Mouse (Mus musculus) intestine, embryonic 15.5 days (tissue): Measurements from ENCODE around the gene Fmnl1. TPM values are rescaled to one million over a fixed set of nuclear protein-coding genes. Genes with fewer than 3 reads are reported as not detected.

Experiments used
- ATAC-seq: fragments of 200-750 bp; cut with Nextera tagmentation; 2 replicates; pipeline ENCODE4 v1.8.0; 2017; ENCODE audit warnings: moderate TSS enrichment, moderate library complexity
- H3K27ac ChIP-seq: fragments of 300-500 bp; sonication (generic); 2 replicates; pipeline ENCODE4 v1.5.1; 2015; ENCODE audit warnings: mild to moderate bottlenecking, inconsistent platforms
- H3K27me3 ChIP-seq: fragments of 300-500 bp; sonication (generic); replicated peaks from 2 replicates; pipeline ENCODE4 v1.6.1; 2015; ENCODE audit warnings: inconsistent platforms
- H3K36me3 ChIP-seq: fragments of 300-500 bp; sonication (generic); 2 replicates; pipeline ENCODE4 v1.6.1; 2015; ENCODE audit warnings: inconsistent platforms
- H3K4me1 ChIP-seq: fragments of 300-500 bp; sonication (generic); replicated peaks from 2 replicates; pipeline ENCODE4 v1.6.1; 2015; ENCODE audit warnings: inconsistent platforms
- H3K4me2 ChIP-seq: fragments of 300-500 bp; sonication (generic); replicated peaks from 2 replicates; pipeline ENCODE4 v1.6.1; 2015; ENCODE audit warnings: mild to moderate bottlenecking, inconsistent platforms
- H3K4me3 ChIP-seq: fragments of 300-500 bp; sonication (generic); replicated peaks from 2 replicates; pipeline ENCODE4 v1.5.1; 2015; ENCODE audit warnings: inconsistent platforms
- H3K9ac ChIP-seq: fragments of 300-500 bp; sonication (generic); 2 replicates; pipeline ENCODE4 v1.6.1; 2015; ENCODE audit warnings: inconsistent platforms
- H3K9me3 ChIP-seq: fragments of 300-500 bp; sonication (generic); 2 replicates; pipeline ENCODE4 v1.6.1; 2016; ENCODE audit warnings: inconsistent platforms
- WGBS: fragments of 180-500 bp; shearing (Covaris S2); methylation state at CpG from one replicate; pipeline ENCODE4 v1.1.7; 2015; 5-methylcytosine and 5-hydroxymethylcytosine counted together
- polyA plus RNA-seq: library from polyadenylated mRNA; unstranded; fragments of >200 nt; fragmentation: Nextera tagmentation; extraction: Ambion mirVana; gene quantifications from 2 replicates; pipeline ENCODE4 v1.2.1, GENCODE M21; 2015

Gene Fmnl1
- polyA plus RNA-seq, 1 experiment from 2014 or later: 2.2 TPM

DNA sequence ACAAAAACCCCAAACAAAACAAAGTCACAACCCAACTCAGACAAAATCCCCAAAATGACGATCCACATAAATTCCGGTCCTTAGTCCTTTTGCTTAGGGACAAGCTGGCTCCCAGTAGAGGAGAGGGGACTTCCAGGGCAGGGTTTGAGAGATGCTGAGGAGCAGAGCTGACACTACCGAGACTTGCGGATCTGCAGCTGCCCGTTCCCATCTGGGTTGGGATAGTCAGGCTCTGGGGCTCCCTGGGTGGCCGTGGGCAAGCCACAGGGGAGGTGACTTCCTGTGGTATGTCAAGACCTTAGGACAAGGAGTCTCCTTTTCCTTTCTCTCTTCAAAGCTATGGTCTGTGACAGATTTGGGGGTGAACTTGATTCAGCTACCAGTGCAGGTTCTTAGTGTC, 65.5 kb downstream of the Fmnl1 start:
- WGBS: 79% methylated on average over 6 of the region's 6 CpGs
- H3K4me2 ChIP-seq: no peak overlapping the region
- no peak overlapping the region for H3K27ac ChIP-seq
- H3K36me3 ChIP-seq: peaks cover 12% of the 10 kb centered on the region
- H3K27me3 ChIP-seq: no peaks in the 10 kb centered on the region
- H3K9ac ChIP-seq: no peak overlapping the region
- no peak for ATAC-seq
- H3K4me3 ChIP-seq: no peak overlapping the region
- H3K4me1 ChIP-seq: peaks cover 11% of the 10 kb centered on the region; the same call in 1 of the 2 replicates
- no peaks in the 10 kb centered on the region for H3K9me3 ChIP-seq

DNA sequence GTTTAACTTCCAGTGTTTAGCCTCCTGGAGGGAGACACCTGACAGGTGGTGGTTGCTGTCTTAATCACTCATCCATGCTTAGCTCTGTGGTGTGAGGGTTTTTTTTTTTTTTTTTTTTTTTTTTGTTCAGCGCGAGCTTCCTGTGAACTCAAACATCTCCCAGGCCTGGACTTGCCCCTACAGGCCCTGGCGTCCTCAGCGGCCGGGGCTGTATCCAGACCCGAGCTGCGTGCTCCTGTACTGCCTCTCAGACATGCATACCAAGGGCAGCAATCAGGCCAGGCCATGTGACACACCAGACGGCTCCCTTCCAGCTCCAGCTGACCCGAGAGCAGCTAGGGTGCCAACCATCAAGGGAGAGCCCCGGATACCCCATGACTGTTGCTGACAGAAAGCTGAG, 66.0 kb downstream of the Fmnl1 start:
- H3K27me3 ChIP-seq: no peaks in the 10 kb centered on the region
- peaks cover 12% of the 10 kb centered on the region for H3K36me3 ChIP-seq
- ATAC-seq: no peak
- no peak overlapping the region for H3K4me2 ChIP-seq
- H3K27ac ChIP-seq: no peak overlapping the region
- H3K4me1 ChIP-seq: peaks cover 11% of the 10 kb centered on the region; the same call in 1 of the 2 replicates
- WGBS: 78% methylated on average over 10 of the region's 10 CpGs
- H3K4me3 ChIP-seq: no peak overlapping the region
- H3K9ac ChIP-seq: no peak overlapping the region
- H3K9me3 ChIP-seq: no peaks in the 10 kb centered on the region

DNA sequence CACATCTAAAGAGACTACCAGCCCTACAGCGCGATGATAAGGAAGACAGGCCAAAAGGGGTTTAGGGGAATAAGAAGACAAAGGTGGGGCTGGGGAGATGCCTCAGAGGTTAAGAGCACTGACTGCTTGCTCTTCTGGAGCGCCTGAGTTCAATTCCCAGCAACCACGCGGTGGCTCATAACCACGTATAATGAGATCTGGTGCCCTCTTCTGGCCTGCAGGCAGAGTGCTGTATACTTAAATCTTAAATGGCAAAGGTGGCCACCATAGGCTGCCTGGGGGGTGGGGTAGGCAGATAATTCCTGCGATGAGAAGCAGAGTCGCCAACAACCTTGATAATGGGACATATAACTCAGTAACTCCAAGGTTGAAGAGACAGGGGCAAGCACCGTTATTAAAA, 66.8 kb downstream of the Fmnl1 start:
- no peaks in the 10 kb centered on the region for H3K9me3 ChIP-seq
- H3K4me2 ChIP-seq: no peak overlapping the region
- no peaks in the 10 kb centered on the region for H3K27me3 ChIP-seq
- H3K4me1 ChIP-seq: peaks cover 11% of the 10 kb centered on the region; the same call in 1 of the 2 replicates
- peaks cover 12% of the 10 kb centered on the region for H3K36me3 ChIP-seq
- no peak overlapping the region for H3K9ac ChIP-seq
- no peak overlapping the region for H3K4me3 ChIP-seq
- WGBS: 74% methylated on average over 9 of the region's 9 CpGs
- no peak overlapping the region for H3K27ac ChIP-seq
- ATAC-seq: no peak

DNA sequence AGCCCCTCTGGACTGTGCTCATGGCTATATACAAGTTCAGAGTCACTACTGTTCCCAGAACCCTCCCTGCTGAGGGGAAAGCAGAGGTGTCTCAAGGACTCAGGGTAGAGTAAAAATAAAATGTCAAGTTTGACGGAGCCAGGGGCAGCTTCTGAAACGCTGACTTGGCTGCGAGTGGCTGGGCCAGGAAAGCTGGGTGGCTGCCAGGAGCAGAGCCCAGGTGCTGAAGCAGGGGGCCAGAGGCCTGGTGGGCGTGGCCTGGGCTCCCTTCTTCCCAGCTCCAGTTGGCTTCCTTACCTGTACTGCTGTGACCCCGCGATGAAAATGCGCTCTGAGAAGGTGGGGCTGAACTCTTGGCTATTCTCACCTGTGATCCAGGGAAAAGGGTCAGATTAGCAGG, 69.8 kb downstream of the Fmnl1 start:
- peak; percentile 66 for ATAC-seq
- Histone ChIP-seq H3K4me1 (peaks cover 14% of the 10 kb centered on the region), H3K36me3 (peaks cover 12% of the 10 kb centered on the region), H3K4me3 (no peak overlapping the region), H3K27me3 (no peaks in the 10 kb centered on the region), H3K9me3 (no peaks in the 10 kb centered on the region), H3K9ac (no peak overlapping the region), H3K4me2 (no peak overlapping the region), H3K27ac (no peak overlapping the region)
- 34% methylated on average over 7 of the region's 7 CpGs for WGBS

DNA sequence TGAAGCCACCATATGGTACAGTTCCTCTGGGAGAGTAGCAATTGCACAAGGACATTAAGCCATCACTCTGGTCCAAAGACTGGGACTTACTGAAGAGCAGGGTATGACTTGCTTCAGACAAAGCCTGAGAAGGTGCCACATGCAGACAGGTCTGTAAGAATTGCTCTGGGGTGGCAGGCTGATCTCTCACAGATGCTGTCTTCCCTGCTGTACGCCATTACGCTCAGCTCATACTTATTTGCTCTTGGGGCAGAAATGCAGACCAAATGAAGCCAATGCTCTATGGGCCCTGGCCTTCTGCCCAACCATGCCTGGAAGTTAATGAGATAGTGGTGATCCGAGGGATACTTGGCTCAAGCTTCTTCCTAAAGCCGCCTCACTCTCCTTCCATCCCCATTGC, 73.9 kb downstream of the Fmnl1 start:
- Histone ChIP-seq H3K27me3 (no peaks in the 10 kb centered on the region), H3K4me2 (no peak overlapping the region), H3K27ac (no peak overlapping the region), H3K9me3 (no peaks in the 10 kb centered on the region), H3K4me3 (no peak overlapping the region), H3K36me3 (no peaks in the 10 kb centered on the region), H3K4me1 (peaks cover 31% of the 10 kb centered on the region), H3K9ac (no peak overlapping the region)
- no peak for ATAC-seq
- WGBS: 81% methylated on average over 4 of the region's 4 CpGs

DNA sequence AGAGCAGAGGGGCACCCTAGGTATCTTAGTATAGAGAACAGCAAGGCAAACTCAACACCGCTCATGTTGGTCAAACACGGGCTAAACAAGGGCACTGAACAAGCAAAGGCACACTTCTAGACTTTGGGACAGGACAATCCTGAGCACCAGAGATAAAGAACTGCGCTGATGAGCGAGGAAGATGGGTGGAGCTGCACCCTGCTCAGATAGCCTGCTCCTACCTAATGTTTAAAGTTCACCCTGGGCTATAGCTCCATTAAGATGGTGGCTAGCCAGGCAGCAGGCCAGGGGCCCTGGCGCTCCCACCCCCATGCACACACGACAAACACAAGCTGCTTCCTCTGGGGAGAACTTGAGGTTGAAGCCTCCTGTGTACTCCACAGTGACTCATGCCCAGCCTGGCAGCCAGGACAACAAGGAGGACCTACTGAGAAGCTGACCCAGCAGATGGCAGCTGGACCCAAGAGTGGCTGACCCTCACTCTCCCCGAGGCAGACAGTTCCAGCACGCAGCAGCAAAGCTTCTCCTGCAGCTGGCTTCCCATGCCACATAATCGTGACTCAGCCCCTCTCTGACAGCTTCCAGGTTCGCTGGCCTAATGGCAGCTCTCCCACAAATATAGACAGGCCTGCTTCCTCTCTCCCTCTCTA, 75.3 kb downstream of the Fmnl1 start:
- H3K36me3 ChIP-seq: no peaks in the 10 kb centered on the region
- peak; percentile 57 for ATAC-seq
- H3K4me1 ChIP-seq: peaks cover 26% of the 10 kb centered on the region
- H3K4me2 ChIP-seq: no peak overlapping the region
- H3K27me3 ChIP-seq: no peaks in the 10 kb centered on the region
- peak overlapping the region; percentile 71 for H3K27ac ChIP-seq
- 0 out of 2 replicates have a peak overlapping the region, but pooled peaks have one; percentile 8 for H3K9ac ChIP-seq
- no peaks in the 10 kb centered on the region for H3K9me3 ChIP-seq
- 44% methylated on average over 10 of the region's 10 CpGs for WGBS
- H3K4me3 ChIP-seq: no peak overlapping the region

DNA sequence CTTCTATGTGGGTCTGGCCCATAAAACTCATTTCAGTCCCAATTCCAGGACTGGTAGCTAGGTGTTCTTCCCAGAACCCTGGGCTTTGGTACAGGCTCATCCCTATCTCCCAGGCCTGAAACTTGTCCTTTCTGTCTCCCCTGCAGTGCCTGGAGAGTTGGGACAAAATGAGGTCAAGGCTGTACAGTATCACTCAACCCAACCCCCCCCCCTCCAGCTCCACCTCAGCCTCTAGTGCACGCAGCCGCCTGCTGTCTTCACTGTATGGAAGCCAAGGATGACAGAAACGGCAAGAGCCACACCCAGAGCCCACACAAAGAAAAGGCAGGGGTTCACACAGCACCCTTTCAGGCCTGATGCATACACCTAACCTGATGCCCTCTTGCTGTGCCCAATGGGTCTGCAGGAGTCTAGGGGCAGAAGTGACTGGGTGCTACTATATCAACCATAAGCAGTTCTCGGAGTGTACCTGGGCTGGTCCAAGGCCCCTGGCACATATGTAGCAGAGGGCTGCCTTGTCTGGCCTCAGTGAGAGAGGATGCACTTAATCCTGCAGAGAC, 75.9 kb downstream of the Fmnl1 start:
- H3K4me3 ChIP-seq: no peak overlapping the region
- ATAC-seq: peak; percentile 16; the same call in 1 of the 2 replicates
- peak overlapping the region; percentile 71 for H3K27ac ChIP-seq
- no peaks in the 10 kb centered on the region for H3K27me3 ChIP-seq
- H3K4me2 ChIP-seq: no peak overlapping the region
- H3K36me3 ChIP-seq: no peaks in the 10 kb centered on the region
- WGBS: 38% methylated on average over 4 of the region's 4 CpGs
- no peak overlapping the region for H3K9ac ChIP-seq
- no peaks in the 10 kb centered on the region for H3K9me3 ChIP-seq
- H3K4me1 ChIP-seq: peaks cover 26% of the 10 kb centered on the region

DNA sequence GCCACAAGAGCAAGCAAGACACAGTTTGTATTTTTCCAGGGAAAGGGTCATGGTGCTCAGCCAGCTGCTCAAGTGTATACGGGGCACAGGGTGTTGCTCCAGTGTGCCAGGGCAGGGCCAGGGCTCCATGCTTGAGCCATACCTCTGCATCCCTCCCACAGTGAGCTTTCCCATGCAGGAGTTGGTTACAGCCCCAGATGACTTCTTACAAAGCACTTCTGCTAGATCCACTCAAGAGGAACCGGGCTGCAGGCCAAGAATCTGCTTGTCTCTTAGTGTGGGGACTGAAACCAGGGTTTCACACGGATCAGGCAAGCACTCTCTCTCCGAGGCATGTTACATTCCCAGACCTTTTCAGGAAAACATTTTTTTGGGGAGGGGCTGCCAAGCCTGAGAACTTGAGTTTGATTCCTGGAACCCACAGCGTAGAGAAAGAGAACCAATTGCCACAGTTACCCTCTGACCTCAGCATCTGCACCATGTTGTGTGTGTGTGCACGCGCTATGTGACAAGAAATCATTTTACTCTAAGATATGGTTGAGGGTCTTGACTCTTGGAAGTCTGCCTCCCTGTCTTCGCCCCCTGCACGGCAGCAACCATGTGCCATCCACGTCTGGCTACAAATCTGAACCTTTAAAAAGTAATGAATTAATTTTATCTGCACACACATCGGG, 76.7 kb downstream of the Fmnl1 start:
- Histone ChIP-seq H3K9ac (no peak overlapping the region), H3K4me2 (no peak overlapping the region), H3K4me1 (peaks cover 26% of the 10 kb centered on the region), H3K4me3 (no peak overlapping the region), H3K27ac (peak overlapping the region; percentile 69), H3K27me3 (no peaks in the 10 kb centered on the region), H3K36me3 (no peaks in the 10 kb centered on the region), H3K9me3 (no peaks in the 10 kb centered on the region)
- 52% methylated on average over 11 of the region's 11 CpGs for WGBS
- peak; percentile 65 for ATAC-seq

Other genes with a start within 250 kb of the Fmnl1 start
- gene Kif18b, start 246.0 kb upstream of the Fmnl1 start, polyA plus RNA-seq: 8.7 and 8.9 TPM in 2 replicates
- gene C1ql1, start 224.4 kb upstream of the Fmnl1 start, polyA plus RNA-seq: 4.2 and 4.4 TPM in 2 replicates
- gene Nmt1, start 142.9 kb upstream of the Fmnl1 start, polyA plus RNA-seq: 60.0 and 66.6 TPM in 2 replicates
- 101 and 105 TPM in 2 replicates for gene Dcakd, start 142.8 kb upstream of the Fmnl1 start, polyA plus RNA-seq
- gene Plcd3, start 69.4 kb upstream of the Fmnl1 start, polyA plus RNA-seq: 1.8 and 2.0 TPM in 2 replicates
- 17.4 and 22.0 TPM in 2 replicates for gene Acbd4, start 69.4 kb upstream of the Fmnl1 start, polyA plus RNA-seq
- gene Hexim1, start 54.9 kb upstream of the Fmnl1 start, polyA plus RNA-seq: 4.1 and 4.7 TPM in 2 replicates
- gene Hexim2, start 38.7 kb upstream of the Fmnl1 start, polyA plus RNA-seq: 7.9 and 8.8 TPM in 2 replicates
- gene 1700023F06Rik, start 37.5 kb downstream of the Fmnl1 start, polyA plus RNA-seq: 0.73 and 1.0 TPM in 2 replicates
- gene Spata32, start 47.3 kb downstream of the Fmnl1 start, polyA plus RNA-seq: not detected in 2 replicates
- gene Map3k14, start 96.4 kb downstream of the Fmnl1 start, polyA plus RNA-seq: 2.9 and 3.6 TPM in 2 replicates
- gene Arhgap27, start 192.6 kb downstream of the Fmnl1 start, polyA plus RNA-seq: 33.0 and 36.2 TPM in 2 replicates
- 5.6 and 6.2 TPM in 2 replicates for gene Plekhm1, start 241.6 kb downstream of the Fmnl1 start, polyA plus RNA-seq